Mouse (Mus musculus): ENCODE data around the gene Tlr11.
A peak's percentile ranks its signal among the peaks of the same experiment; 100 is the strongest.

The Tlr11 gene

GRCm38 (mm10) chr14:50357593-50357992 lies at the start of gene Tlr11:
Gene Tlr11 (plus strand): TSS chr14:50357914.
- no peak for DNase-seq (ENCODE audit: low spot score)

DNA sequence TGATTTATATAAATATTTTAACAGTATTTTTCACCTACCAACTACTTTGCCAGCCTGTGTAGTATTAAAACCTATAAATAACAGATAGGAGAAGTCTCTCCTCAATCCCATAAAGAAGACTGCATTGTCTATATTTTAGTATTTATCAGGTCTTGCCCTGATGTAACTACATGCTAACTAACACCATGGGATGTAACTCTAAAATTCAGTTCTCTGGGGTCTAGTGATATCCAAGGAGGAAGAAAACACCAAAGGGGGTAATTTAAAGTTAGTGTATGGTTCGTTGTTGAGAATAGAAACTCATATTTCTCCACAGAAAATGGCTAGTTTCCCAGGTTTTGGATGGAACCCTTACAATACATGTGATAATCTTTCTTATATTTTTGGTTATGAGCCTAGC lies 31.1 kb upstream of the Tlr11 start, which contains the start of gene Olfr734:
Gene Olfr734 (minus strand): TSS at position 101 of the 400 bp plus-strand sequence.
- DNase-seq (ENCODE audit: low spot score): no peak

DNA sequence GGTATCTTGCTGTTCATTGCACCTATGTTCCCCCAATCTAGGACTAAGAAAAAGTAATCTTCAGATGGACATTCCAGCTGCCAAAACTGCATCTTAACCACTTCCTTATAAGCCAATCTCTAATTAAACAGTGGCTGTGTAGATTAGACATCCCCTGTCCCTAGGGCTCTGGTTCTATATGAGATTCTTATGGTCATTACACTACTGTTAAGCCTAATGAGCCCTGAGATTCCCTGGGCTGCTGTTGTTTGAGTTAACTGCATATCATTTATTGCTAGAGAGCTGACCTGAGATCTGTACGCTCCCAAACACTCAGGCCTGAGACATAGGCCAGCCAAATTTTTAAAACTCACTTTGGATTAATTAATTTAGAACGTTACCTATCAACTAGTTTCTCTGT lies 8.9 kb upstream of the Tlr11 start, which contains the start of gene Olfr735:
Gene Olfr735 (minus strand): TSS at position 77 of the 400 bp plus-strand sequence.
- DNase-seq (ENCODE audit: low spot score): no peak

DNA sequence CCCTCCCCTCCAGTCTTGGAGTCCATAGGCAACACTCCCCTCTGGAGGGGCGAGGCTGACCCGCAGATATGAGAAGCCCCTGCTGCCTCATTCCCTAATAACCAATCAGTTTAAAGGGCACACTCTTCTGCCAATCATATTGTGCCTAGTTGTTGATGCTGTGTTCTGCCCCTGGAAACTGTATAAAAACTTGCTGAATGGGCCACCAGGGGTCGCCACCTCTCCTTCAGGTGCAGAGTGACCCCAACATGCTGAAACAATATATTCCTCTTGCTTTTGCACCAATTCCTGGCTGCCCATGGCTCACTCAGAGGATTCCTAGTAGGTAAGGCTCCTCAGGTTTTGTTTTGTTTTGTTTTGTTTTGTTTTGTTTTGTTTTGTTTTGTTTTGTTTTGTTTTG lies 5.3 kb upstream of the Tlr11 start:
- DNase-seq (ENCODE audit: low spot score): peak; percentile 18

DNA sequence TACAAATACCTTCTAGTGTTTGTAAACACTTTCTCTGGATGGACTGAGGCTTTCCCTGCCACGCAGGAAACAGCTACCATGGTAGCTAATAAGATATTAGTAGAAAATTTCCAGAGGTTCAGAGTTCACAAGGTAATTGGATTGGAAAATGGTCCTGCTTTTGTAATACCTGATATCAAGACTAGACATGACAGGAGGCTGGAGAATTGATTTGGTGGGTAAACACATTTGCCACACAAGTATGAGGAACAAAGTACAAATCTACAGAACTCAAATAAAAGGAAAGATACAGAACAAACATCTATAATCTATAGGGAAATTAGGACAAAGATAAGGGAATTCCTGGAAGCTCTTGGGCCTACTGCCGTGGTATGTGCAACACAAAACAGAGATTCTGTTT lies 989 bp upstream of the Tlr11 start:
- DNase-seq (ENCODE audit: low spot score): no peak

DNA sequence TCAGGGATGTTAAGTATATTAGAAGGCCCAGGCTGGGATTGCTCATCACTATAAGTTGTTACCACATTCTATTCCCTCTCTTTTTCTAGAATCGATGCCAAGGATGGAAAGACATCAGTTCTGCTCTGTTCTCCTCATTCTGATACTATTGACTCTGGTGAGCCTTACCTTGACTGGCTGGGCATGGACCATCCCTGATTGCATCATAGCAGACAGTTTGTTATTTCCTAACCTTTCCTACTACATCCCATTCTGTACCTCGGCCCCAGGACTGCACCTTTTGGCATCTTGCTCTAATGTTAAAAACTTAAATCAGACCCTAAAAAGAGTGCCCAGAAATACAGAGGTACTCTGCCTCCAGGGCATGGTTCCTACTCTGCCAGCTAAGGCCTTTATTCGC lies 2.8 kb downstream of the Tlr11 start:
- DNase-seq (ENCODE audit: low spot score): no peak

- DNase-seq (ENCODE audit: low spot score): no peak
These were observed 5.8 kb downstream of the Tlr11 start for GRCm38 (mm10) chr14:50363561-50363960.

DNA sequence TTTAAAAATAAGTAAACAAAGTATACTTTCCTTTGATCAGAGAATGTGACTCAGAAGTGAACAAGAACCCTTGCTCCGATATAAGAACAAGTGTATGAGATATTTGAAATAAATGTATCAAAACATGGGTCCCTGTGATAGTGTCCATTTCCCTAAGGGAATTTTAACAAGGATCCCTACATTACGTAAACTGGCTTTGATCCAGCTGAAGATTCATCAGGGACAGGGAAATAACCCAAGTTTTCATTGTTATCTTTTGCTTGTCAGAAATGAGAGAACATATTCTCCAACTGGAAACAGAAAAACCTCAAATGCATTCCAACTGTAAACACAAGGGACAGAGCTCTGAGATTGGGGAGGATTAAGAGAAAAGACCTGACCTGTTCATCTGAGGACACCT lies 23.1 kb downstream of the Tlr11 start, which contains the start of gene Olfr736:
Gene Olfr736 (plus strand): TSS at position 301 of the 400 bp plus-strand sequence.
- no peak for DNase-seq (ENCODE audit: low spot score)

GRCm38 (mm10) chr14:50407268-50407667 lies 49.6 kb downstream of the Tlr11 start, which contains the start of gene Olfr738:
Gene Olfr738 (plus strand): TSS chr14:50407568.
- DNase-seq (ENCODE audit: low spot score): no peak
